Mouse (Mus musculus) olfactory bulb, adult 2 months (tissue): ENCODE data around the gene Bicdl1.

Source experiments
- CTCF ChIP-seq: fragments of 200-500 bp; IDR thresholded peaks from 2 replicates; pipeline ENCODE4 v1.5.1; 2012; ENCODE audit warnings: low read depth, mild to moderate bottlenecking, low read length, moderate library complexity; ENCODE audit not compliant: insufficient read depth
- POLR2A ChIP-seq: fragments of 200-500 bp; IDR thresholded peaks from 2 replicates; pipeline ENCODE4 v1.6.1; 2012; ENCODE audit warnings: mild to moderate bottlenecking, low read depth, low read length, moderate library complexity; ENCODE audit not compliant: insufficient read depth

DNA sequence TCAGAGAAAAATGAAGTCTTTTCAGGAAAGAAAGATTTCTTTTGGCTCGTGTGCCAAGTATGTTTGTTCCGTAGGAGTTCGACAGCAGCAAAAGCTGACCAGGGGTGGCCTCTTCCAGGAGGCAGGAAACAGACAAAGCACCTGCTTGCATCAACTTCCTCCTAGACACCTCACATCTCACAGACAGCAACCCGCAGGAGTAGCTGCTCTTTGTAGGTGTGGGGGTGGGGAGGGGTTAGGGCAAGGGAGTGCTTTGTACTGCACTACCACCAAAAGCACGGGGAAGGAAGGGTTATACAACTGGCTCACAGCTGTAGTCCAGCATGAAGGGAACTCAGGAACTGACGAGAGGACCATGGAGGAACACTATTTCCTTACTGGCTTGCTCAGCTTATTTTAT, 15.0 kb downstream of the Bicdl1 start:
- no peak for TF ChIP-seq CTCF
- TF ChIP-seq POLR2A, result no peak
